Mouse (Mus musculus) heart, embryonic 13.5 days (tissue): Measurements from ENCODE around the gene Tesc. TPM values are rescaled to one million over a fixed set of nuclear protein-coding genes. Genes with fewer than 3 reads are reported as not detected.

Experiments
- ATAC-seq: fragments of 200-750 bp; cut with Nextera tagmentation; 2 replicates; pipeline ENCODE4 v1.8.0; 2017; ENCODE audit warnings: moderate TSS enrichment; ENCODE audit not compliant: insufficient number of reproducible peaks, low FRiP score, low TSS enrichment; ENCODE audit errors: extremely low read depth
- H3K27ac ChIP-seq: fragments of 300-500 bp; sonication (generic); replicated peaks from 2 replicates; pipeline ENCODE4 v1.5.1; 2015; ENCODE audit warnings: moderate library complexity, mild to moderate bottlenecking, inconsistent platforms
- H3K27me3 ChIP-seq: fragments of 300-500 bp; sonication (generic); replicated peaks from 2 replicates; pipeline ENCODE4 v1.6.1; 2015; ENCODE audit warnings: mild to moderate bottlenecking, inconsistent platforms
- H3K36me3 ChIP-seq: fragments of 300-500 bp; sonication (generic); 2 replicates; pipeline ENCODE4 v1.6.1; 2015; ENCODE audit warnings: mild to moderate bottlenecking, inconsistent platforms
- H3K4me1 ChIP-seq: fragments of 300-500 bp; sonication (generic); 2 replicates; pipeline ENCODE4 v1.6.1; 2015; ENCODE audit warnings: inconsistent platforms
- H3K4me2 ChIP-seq: fragments of 300-500 bp; sonication (generic); 2 replicates; pipeline ENCODE4 v1.6.1; 2015; ENCODE audit warnings: inconsistent platforms, mild to moderate bottlenecking, moderate library complexity
- H3K4me3 ChIP-seq: fragments of 300-500 bp; sonication (generic); 2 replicates; pipeline ENCODE4 v1.5.1; 2015; ENCODE audit warnings: moderate library complexity, mild to moderate bottlenecking, inconsistent platforms
- H3K9ac ChIP-seq: fragments of 300-500 bp; sonication (generic); 2 replicates; pipeline ENCODE4 v1.6.1; 2015; ENCODE audit warnings: inconsistent platforms, mild to moderate bottlenecking, moderate library complexity
- H3K9me3 ChIP-seq: fragments of 300-500 bp; sonication (generic); 2 replicates; pipeline ENCODE4 v1.6.1; 2016; ENCODE audit warnings: inconsistent platforms
- WGBS: fragments of 180-500 bp; shearing (Covaris S2); methylation state at CpG from one replicate; pipeline ENCODE4 v1.1.7; 2015; ENCODE audit warnings: mixed read lengths; 5-methylcytosine and 5-hydroxymethylcytosine counted together
- polyA plus RNA-seq: library from polyadenylated mRNA; unstranded; fragments of >200 nt; fragmentation: Nextera tagmentation; extraction: Ambion mirVana; gene quantifications from 2 replicates; pipeline ENCODE4 v1.2.1, GENCODE M21; 2015

Tesc gene
- polyA plus RNA-seq, 1 experiment from 2014 or later = 17.8 TPM

- peak overlapping the region; percentile 48 for H3K27ac ChIP-seq
- no peaks in the 10 kb centered on the region for H3K27me3 ChIP-seq
- 0 out of 2 replicates have a peak overlapping the region, but pooled peaks have one; percentile 27 for H3K4me2 ChIP-seq
- WGBS = 80% methylated on average over 7 of the region's 7 CpGs
- no peaks in the 10 kb centered on the region for H3K9me3 ChIP-seq
- no peak overlapping the region for H3K4me3 ChIP-seq
- H3K4me1 ChIP-seq = peaks cover 28% of the 10 kb centered on the region
- 0 out of 2 replicates have a peak overlapping the region, but pooled peaks have one; percentile 20 for H3K9ac ChIP-seq
- H3K36me3 ChIP-seq = peaks cover 83% of the 10 kb centered on the region
- no peak for ATAC-seq
Measured at GRCm38 (mm10) chr5:118108794-118109440, 81.4 kb downstream of the Tesc start.

Other genes with a start within 250 kb of the Tesc start
- gene Nos1, start 246.7 kb upstream of the Tesc start, polyA plus RNA-seq = 0.04 TPM in 2 replicates
- gene Fbxo21, start 51.0 kb upstream of the Tesc start, polyA plus RNA-seq = 51.0 and 53.0 TPM in 2 replicates
- gene Fbxw8, start 127.7 kb downstream of the Tesc start, polyA plus RNA-seq = 21.5 and 22.0 TPM in 2 replicates
- not detected in 2 replicates for gene Hrk, start 136.9 kb downstream of the Tesc start, polyA plus RNA-seq
- gene Rnft2, start 217.4 kb downstream of the Tesc start, polyA plus RNA-seq = 0.92 and 2.2 TPM in 2 replicates
- 6.1 and 6.5 TPM in 2 replicates for gene 2410131K14Rik, start 217.5 kb downstream of the Tesc start, polyA plus RNA-seq